Mouse (Mus musculus): ENCODE measurements around the gene Rhbdd3. TPM values are rescaled to one million over a fixed set of nuclear protein-coding genes. Genes with fewer than 3 reads are reported as not detected.

Rhbdd3 gene
- 19.1 and 19.6 TPM in 2 replicates for polyA plus RNA-seq (2015; fragmentation: Nextera tagmentation; extraction: Ambion mirVana)

GRCm38 (mm10) chr11:5098736-5099542, at the start of gene Rhbdd3, which contains the start of gene Ewsr1:
Rhbdd3 (plus strand) TSS chr11:5098926.
Ewsr1 (minus strand) TSS chr11:5099266.
- H3K4me1 ChIP-seq (replicated peaks; ENCODE audit: control insufficient read depth, insufficient read depth): no peaks in the 10 kb centered on the region; the same call in 1 of the 2 replicates
- H3K27ac ChIP-seq (replicated peaks): peak within 1 kb of the TSS; percentile 97
- H3K4me3 ChIP-seq (ENCODE audit: low read depth, low read length): peak within 1 kb of the TSS; percentile 99
- DNase-seq (ENCODE audit: low spot score) (peak; percentile 96), ATAC-seq (ENCODE audit: low FRiP score, low TSS enrichment) (peak; percentile 91)
- H3K9ac ChIP-seq (ENCODE audit: low read length): peak within 1 kb of the TSS; percentile 98
- 1% methylated on average over 91 of the region's 92 CpGs for WGBS
- H3K4me2 ChIP-seq (replicated peaks; ENCODE audit: low read depth): peak within 1 kb of the TSS; percentile 80
- no peaks in the 10 kb centered on the region for H3K27me3 ChIP-seq (ENCODE audit: control insufficient read depth, insufficient read depth, low read length)
- TF ChIP-seq EP300 (optimal IDR thresholded peaks at IDR 0.05) (peak; percentile 71), CTCF (IDR thresholded peaks at IDR 0.05; ENCODE audit: low read depth) (no peak)
- no peaks in the 10 kb centered on the region for H3K9me3 ChIP-seq (ENCODE audit: control insufficient read depth, low read length)
- H3K36me3 ChIP-seq (ENCODE audit: control insufficient read depth, insufficient read depth, low read length): no peaks in the 10 kb centered on the region

GRCm38 (mm10) chr11:5051629-5052028, 47.1 kb upstream of the Rhbdd3 start:
- H3K9ac ChIP-seq (ENCODE audit: low read length): no peak overlapping the region
- no peak overlapping the region for H3K4me3 ChIP-seq (ENCODE audit: low read depth, low read length)
- H3K9me3 ChIP-seq (ENCODE audit: control insufficient read depth, low read length): no peaks in the 10 kb centered on the region
- ATAC-seq (ENCODE audit: low FRiP score, low TSS enrichment) (no peak), DNase-seq (ENCODE audit: low spot score) (no peak)
- TF ChIP-seq CTCF (IDR thresholded peaks at IDR 0.05; ENCODE audit: low read depth) (no peak), EP300 (optimal IDR thresholded peaks at IDR 0.05) (no peak)
- no peak overlapping the region for H3K27ac ChIP-seq (replicated peaks)
- no peaks in the 10 kb centered on the region for H3K36me3 ChIP-seq (ENCODE audit: control insufficient read depth, insufficient read depth, low read length)
- H3K4me1 ChIP-seq (replicated peaks; ENCODE audit: control insufficient read depth, insufficient read depth): no peaks in the 10 kb centered on the region
- H3K27me3 ChIP-seq (ENCODE audit: control insufficient read depth, insufficient read depth, low read length): no peaks in the 10 kb centered on the region
- no peak overlapping the region for H3K4me2 ChIP-seq (replicated peaks; ENCODE audit: low read depth)
- 84% methylated on average over 10 of the region's 10 CpGs for WGBS

GRCm38 (mm10) chr11:5052200-5052854, 46.4 kb upstream of the Rhbdd3 start:
- no peaks in the 10 kb centered on the region for H3K4me1 ChIP-seq (replicated peaks; ENCODE audit: control insufficient read depth, insufficient read depth)
- no peak for ATAC-seq (ENCODE audit: low FRiP score, low TSS enrichment)
- no peak for DNase-seq (ENCODE audit: low spot score)
- no peak overlapping the region for H3K4me2 ChIP-seq (replicated peaks; ENCODE audit: low read depth)
- H3K36me3 ChIP-seq (ENCODE audit: control insufficient read depth, insufficient read depth, low read length): no peaks in the 10 kb centered on the region
- H3K9ac ChIP-seq (ENCODE audit: low read length): no peak overlapping the region
- no peak overlapping the region for H3K4me3 ChIP-seq (ENCODE audit: low read depth, low read length)
- no peak for TF ChIP-seq EP300 (optimal IDR thresholded peaks at IDR 0.05)
- TF ChIP-seq CTCF (IDR thresholded peaks at IDR 0.05; ENCODE audit: low read depth): no peak
- H3K27me3 ChIP-seq (ENCODE audit: control insufficient read depth, insufficient read depth, low read length): no peaks in the 10 kb centered on the region; the same call in 1 of the 2 replicates
- no peak overlapping the region for H3K27ac ChIP-seq (replicated peaks)
- H3K9me3 ChIP-seq (ENCODE audit: control insufficient read depth, low read length): no peaks in the 10 kb centered on the region
- 62% methylated on average over 10 of the region's 10 CpGs for WGBS

- 73% methylated on average over 14 of the region's 14 CpGs for WGBS
- TF ChIP-seq CTCF (IDR thresholded peaks at IDR 0.05; ENCODE audit: low read depth) (no peak), EP300 (optimal IDR thresholded peaks at IDR 0.05) (no peak)
- no peaks in the 10 kb centered on the region for H3K36me3 ChIP-seq (ENCODE audit: control insufficient read depth, insufficient read depth, low read length)
- H3K4me1 ChIP-seq (replicated peaks; ENCODE audit: control insufficient read depth, insufficient read depth): 0 out of 2 replicates have a peak, but pooled peaks cover 2% of the 10 kb centered on the region
- ATAC-seq (ENCODE audit: low FRiP score, low TSS enrichment): peak; percentile 83
- H3K4me2 ChIP-seq (replicated peaks; ENCODE audit: low read depth): no peak overlapping the region
- H3K27me3 ChIP-seq (ENCODE audit: control insufficient read depth, insufficient read depth, low read length): peaks cover 6% of the 10 kb centered on the region; the same call in 1 of the 2 replicates
- no peak overlapping the region for H3K27ac ChIP-seq (replicated peaks)
- H3K4me3 ChIP-seq (ENCODE audit: low read depth, low read length): no peak overlapping the region
- no peaks in the 10 kb centered on the region for H3K9me3 ChIP-seq (ENCODE audit: control insufficient read depth, low read length)
- DNase-seq (ENCODE audit: low spot score): peak; percentile 69
- no peak overlapping the region for H3K9ac ChIP-seq (ENCODE audit: low read length)
Observed at GRCm38 (mm10) chr11:5054151-5054550, 44.6 kb upstream of the Rhbdd3 start.

GRCm38 (mm10) chr11:5054874-5055273, 43.9 kb upstream of the Rhbdd3 start:
- ATAC-seq (ENCODE audit: low FRiP score, low TSS enrichment) (0 out of 2 replicates have a peak, but pooled peaks have one; percentile 4), DNase-seq (ENCODE audit: low spot score) (no peak)
- H3K4me2 ChIP-seq (replicated peaks; ENCODE audit: low read depth): no peak overlapping the region

More at GRCm38 (mm10) chr11:5054874-5055273, 43.9 kb upstream of the Rhbdd3 start:
- Histone ChIP-seq H3K9me3 (ENCODE audit: control insufficient read depth, low read length) (no peaks in the 10 kb centered on the region), H3K27me3 (ENCODE audit: control insufficient read depth, insufficient read depth, low read length) (peaks cover 8% of the 10 kb centered on the region; the same call in 1 of the 2 replicates), H3K27ac (replicated peaks) (no peak overlapping the region), H3K36me3 (ENCODE audit: control insufficient read depth, insufficient read depth, low read length) (no peaks in the 10 kb centered on the region), H3K4me1 (replicated peaks; ENCODE audit: control insufficient read depth, insufficient read depth) (0 out of 2 replicates have a peak, but pooled peaks cover 2% of the 10 kb centered on the region), H3K4me3 (ENCODE audit: low read depth, low read length) (no peak overlapping the region), H3K9ac (ENCODE audit: low read length) (no peak overlapping the region)
- WGBS: 53% methylated on average over 6 of the region's 6 CpGs
- TF ChIP-seq CTCF (IDR thresholded peaks at IDR 0.05; ENCODE audit: low read depth) (no peak), EP300 (optimal IDR thresholded peaks at IDR 0.05) (no peak)
